Mouse (Mus musculus) erythroblast, adult 5-6 weeks (primary cell): ENCODE measurements around the gene Frs3. TPM values are rescaled to one million over a fixed set of nuclear protein-coding genes. Genes with fewer than 3 reads are reported as not detected.
"Not testable (repeated sequence)": the region's sequence is repeated elsewhere in the genome, so short reads cannot be mapped to it uniquely, and the experiment has no call there.

Experiments used
- ATAC-seq: replicated peaks from 2 replicates; pipeline ENCODE4 v1.8.0; 2016; ENCODE audit warnings: moderate number of reproducible peaks, mild to moderate bottlenecking, moderate TSS enrichment, inconsistent platforms; ENCODE audit not compliant: poor library complexity, low FRiP score, severe bottlenecking
- total RNA-seq, 2 experiments: library from RNA; stranded (forward) in 1 of 2; stranded (reverse) in 1 of 2; fragments of 150-400 nt in 1 of 2; fragments of 200-764, 138-1000 nt in 1 of 2; gene quantifications; 2 replicates each; pipeline versions ENCODE4 v1.2.3 to v1.2.4; 2015 to 2017; ENCODE audit warnings: low replicate concordance in 2 of 2

Frs3 gene
- not detected in 2 replicates for total RNA-seq (2015; ENCODE audit: low replicate concordance)
- total RNA-seq (2017; ENCODE audit: low replicate concordance), result not detected in 2 replicates

GRCm38 (mm10) chr17:47688608-47689575 lies at the start of gene Frs3:
TSS of gene Frs3 (plus strand) at chr17:47689030.
- ATAC-seq, result no peak

- ATAC-seq, result no peak
These were observed 45.8 kb upstream of the Frs3 start for GRCm38 (mm10) chr17:47642992-47643391.

GRCm38 (mm10) chr17:47646683-47647082 lies 42.1 kb upstream of the Frs3 start:
- peak; percentile 76 for ATAC-seq

- ATAC-seq, result no peak
These were observed 39.9 kb upstream of the Frs3 start for GRCm38 (mm10) chr17:47648966-47649365.

GRCm38 (mm10) chr17:47651953-47652352 lies 36.9 kb upstream of the Frs3 start:
- ATAC-seq, result no peak

GRCm38 (mm10) chr17:47654346-47654745 lies 34.5 kb upstream of the Frs3 start:
- ATAC-seq, result not testable (repeated sequence)

GRCm38 (mm10) chr17:47655697-47656096 lies 33.1 kb upstream of the Frs3 start:
- ATAC-seq, result no peak

- no peak for ATAC-seq
These were observed 30.9 kb upstream of the Frs3 start for GRCm38 (mm10) chr17:47657901-47658300.

GRCm38 (mm10) chr17:47658741-47659243 lies 30.0 kb upstream of the Frs3 start:
- no peak for ATAC-seq

- ATAC-seq, result no peak
These were observed 25.7 kb upstream of the Frs3 start for GRCm38 (mm10) chr17:47663009-47663713.

- ATAC-seq, result no peak
These were observed 24.4 kb upstream of the Frs3 start for GRCm38 (mm10) chr17:47664474-47664873.

GRCm38 (mm10) chr17:47669166-47669565 lies 19.7 kb upstream of the Frs3 start:
- ATAC-seq, result no peak

GRCm38 (mm10) chr17:47671988-47672310 lies 16.9 kb upstream of the Frs3 start:
- no peak for ATAC-seq

- no peak for ATAC-seq
These were observed 16.3 kb upstream of the Frs3 start for GRCm38 (mm10) chr17:47672311-47673111.

GRCm38 (mm10) chr17:47676581-47676980 lies 12.2 kb upstream of the Frs3 start:
- 0 out of 2 replicates have a peak, but pooled peaks have one; percentile 54 for ATAC-seq

- ATAC-seq, result no peak
These were observed 10.6 kb upstream of the Frs3 start for GRCm38 (mm10) chr17:47678238-47678637.

- no peak for ATAC-seq
These were observed 10.1 kb upstream of the Frs3 start for GRCm38 (mm10) chr17:47678702-47679101.

GRCm38 (mm10) chr17:47682836-47683235 lies 6.0 kb upstream of the Frs3 start:
- no peak for ATAC-seq

GRCm38 (mm10) chr17:47687409-47688343 lies 1.2 kb upstream of the Frs3 start:
- ATAC-seq, result peak; percentile 95
